Mouse (Mus musculus): Measurements from ENCODE around the gene Erlec1. TPM values are rescaled to one million over a fixed set of nuclear protein-coding genes. Genes with fewer than 3 reads are reported as not detected.
A peak's percentile ranks its signal among the peaks of the same experiment; 100 is the strongest.

Gene Erlec1
- total RNA-seq, 2 experiments from 2014 or later: 58.6 to 59.4 TPM

DNA sequence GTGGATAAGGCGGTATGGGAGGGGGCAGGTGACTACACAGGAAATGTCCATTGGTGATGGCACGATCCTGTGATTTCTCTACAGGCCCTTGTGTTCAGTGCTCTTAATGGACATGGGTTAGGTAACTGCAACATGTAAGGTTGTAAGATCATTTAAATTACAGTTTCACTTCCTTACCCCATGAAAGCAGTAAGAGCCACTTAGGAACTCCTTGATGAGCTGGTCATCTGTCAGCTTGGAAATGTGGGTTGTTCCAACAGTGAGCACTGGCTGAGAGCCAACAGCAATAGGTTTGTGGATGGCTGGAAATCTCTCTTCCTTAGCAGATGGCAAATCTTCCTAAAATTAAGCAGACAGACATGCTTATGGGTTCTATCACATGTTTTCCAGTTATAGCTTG lies 10.6 kb downstream of the Erlec1 start:
- no peak for DNase-seq (ENCODE audit: extremely low spot score in 1 of 2, low spot score in 2 of 2)
- intact Hi-C loops (cut with DNase I): no loop called here
- Histone ChIP-seq H3K27ac (no peak overlapping the region), H3K4me3 (no peak overlapping the region)
- TF ChIP-seq CTCF (IDR thresholded peaks at IDR 0.05): no peak

DNA sequence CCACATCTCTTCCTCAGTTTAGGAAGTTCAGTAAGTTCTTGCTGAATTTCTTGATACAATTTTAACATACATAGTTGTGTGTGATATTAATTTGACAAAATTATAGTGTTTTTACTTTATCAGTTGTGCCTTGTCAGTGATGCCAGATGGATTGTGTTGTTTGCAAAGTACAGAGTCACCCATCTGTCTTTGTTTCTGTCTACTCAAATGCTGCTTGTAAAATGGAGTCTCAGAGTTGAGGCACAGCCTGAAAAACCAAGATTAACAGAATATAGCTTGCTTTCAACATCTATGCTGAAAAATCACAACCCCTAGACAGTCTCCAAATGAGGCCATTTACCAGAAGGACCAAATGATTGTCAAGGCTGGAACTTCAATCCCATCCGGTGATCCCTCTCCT lies 25.6 kb downstream of the Erlec1 start:
- H3K27ac ChIP-seq: no peak overlapping the region
- DNase-seq (ENCODE audit: extremely low spot score in 1 of 2, low spot score in 2 of 2): no peak
- intact Hi-C loops (cut with DNase I): no loop called here
- no peak for TF ChIP-seq CTCF (IDR thresholded peaks at IDR 0.05)
- no peak overlapping the region for H3K4me3 ChIP-seq

DNA sequence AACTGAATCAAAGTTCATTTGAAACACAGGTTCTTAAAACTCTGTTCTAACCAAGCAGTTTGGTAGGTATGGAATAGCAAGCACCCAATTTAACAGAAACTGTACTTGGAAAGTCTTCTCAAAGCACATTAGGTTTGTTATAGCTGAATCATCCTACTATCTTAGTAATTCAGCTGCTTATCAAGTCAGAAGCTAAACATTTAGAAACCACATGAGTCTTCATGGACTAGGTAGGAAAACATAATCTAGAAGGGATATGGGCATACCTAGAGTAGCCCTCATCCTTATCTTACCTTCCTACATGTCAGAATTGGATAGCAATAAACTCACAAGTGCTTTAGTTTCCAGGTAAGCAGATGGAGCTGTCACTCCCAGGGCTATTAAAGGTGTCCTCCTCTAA lies 26.1 kb downstream of the Erlec1 start:
- DNase-seq (ENCODE audit: extremely low spot score in 1 of 2, low spot score in 2 of 2): no peak
- no peak for TF ChIP-seq CTCF (IDR thresholded peaks at IDR 0.05)
- Histone ChIP-seq H3K4me3 (no peak overlapping the region), H3K27ac (no peak overlapping the region)
- intact Hi-C loops (cut with DNase I): no loop called here

DNA sequence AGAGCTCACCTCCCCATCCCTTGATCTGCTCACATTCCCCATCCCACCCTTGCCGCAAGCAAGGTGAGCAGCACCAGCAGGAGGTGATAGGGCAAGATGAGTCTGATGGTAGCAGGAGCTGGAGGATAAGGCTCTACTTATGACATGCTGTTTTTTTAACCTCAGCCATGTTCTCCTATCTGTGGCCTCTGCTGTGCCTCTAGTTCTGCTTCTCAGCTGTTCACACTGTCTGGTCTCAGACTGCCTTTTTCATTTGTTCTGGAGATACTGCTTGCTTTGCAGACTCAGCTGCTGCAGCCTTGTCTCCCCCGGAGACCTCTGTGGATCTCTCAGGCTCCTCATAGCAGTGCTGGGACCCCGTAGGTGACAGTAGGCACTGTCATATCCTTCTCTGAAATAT lies 30.9 kb downstream of the Erlec1 start:
- Histone ChIP-seq H3K4me3 (no peak overlapping the region), H3K27ac (no peak overlapping the region)
- no peak for TF ChIP-seq CTCF (IDR thresholded peaks at IDR 0.05)
- intact Hi-C loops (cut with DNase I): no loop called here
- DNase-seq (ENCODE audit: extremely low spot score in 1 of 2, low spot score in 2 of 2): no peak

DNA sequence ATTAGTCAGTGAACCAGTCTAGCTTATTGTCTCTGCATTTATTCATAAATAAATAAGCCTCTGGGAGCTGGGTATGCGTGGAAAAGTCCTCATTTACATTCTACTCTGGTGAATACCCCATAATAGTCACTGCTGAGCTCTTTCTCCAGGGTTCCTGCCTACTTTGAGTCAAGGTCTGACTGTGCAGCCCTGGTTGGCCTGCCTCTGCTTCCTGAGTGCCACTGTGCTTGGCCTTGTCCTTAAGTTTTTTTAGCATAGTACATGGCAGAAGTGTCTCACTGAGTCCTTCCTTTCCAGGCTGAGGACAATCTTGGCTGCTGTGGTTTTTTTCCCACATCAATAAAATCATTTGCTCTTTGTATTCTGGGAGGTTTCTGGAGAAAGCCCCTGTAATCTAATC lies 33.5 kb downstream of the Erlec1 start:
- DNase-seq (ENCODE audit: extremely low spot score in 1 of 2, low spot score in 2 of 2): no peak
- no peak for TF ChIP-seq CTCF (IDR thresholded peaks at IDR 0.05)
- intact Hi-C loops (cut with DNase I): no loop called here
- Histone ChIP-seq H3K4me3 (no peak overlapping the region), H3K27ac (no peak overlapping the region)

DNA sequence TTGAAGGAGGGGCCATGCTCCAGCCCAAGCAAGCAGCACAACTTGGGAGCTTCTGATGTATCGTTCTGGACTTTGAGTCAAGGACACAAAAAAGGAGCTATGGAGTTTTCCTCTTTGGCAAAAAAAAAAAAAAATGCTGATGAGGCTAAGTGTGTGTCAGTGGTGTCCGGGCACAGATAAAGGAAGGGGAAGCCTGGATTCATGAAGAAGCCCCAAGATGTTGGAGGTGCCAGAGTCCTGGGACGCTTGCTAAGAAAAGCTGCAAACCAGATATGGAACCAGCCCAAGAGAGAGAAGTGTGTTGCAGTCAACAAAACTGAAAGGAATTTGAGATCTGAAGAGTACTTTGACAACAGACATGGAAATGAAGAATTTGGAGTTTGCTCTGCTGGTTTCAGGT lies 41.8 kb downstream of the Erlec1 start:
- no peak overlapping the region for H3K27ac ChIP-seq
- TF ChIP-seq CTCF (IDR thresholded peaks at IDR 0.05): no peak
- no peak overlapping the region for H3K4me3 ChIP-seq
- DNase-seq (ENCODE audit: extremely low spot score in 1 of 2, low spot score in 2 of 2): no peak
- intact Hi-C loops (cut with DNase I): loop anchor here (10.0 kb wide), 1 partner anchor 238 kb away; no protein-coding TSS in a partner anchor

DNA sequence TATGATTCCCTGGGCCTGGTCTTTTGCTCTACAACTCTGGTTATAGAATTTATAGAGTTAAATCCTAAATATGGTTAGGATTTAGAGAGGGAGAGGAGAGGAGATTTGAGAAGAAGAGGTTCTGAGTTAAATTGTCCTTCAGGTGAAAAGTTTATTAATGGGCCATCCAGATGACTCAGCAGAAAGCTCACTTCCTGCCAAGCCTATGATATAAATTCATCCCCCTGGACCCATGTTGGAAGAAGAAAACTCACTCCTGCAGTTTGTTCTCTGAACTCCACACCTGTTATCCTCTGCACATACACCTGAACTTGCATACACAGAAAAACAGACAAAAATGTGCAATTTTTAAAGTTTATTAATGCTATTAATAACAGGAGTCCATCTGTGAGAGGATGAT lies 54.8 kb downstream of the Erlec1 start:
- no peak for TF ChIP-seq CTCF (IDR thresholded peaks at IDR 0.05)
- DNase-seq (ENCODE audit: extremely low spot score in 1 of 2, low spot score in 2 of 2): no peak
- intact Hi-C loops (cut with DNase I): no loop called here
- Histone ChIP-seq H3K27ac (no peak overlapping the region), H3K4me3 (no peak overlapping the region)

DNA sequence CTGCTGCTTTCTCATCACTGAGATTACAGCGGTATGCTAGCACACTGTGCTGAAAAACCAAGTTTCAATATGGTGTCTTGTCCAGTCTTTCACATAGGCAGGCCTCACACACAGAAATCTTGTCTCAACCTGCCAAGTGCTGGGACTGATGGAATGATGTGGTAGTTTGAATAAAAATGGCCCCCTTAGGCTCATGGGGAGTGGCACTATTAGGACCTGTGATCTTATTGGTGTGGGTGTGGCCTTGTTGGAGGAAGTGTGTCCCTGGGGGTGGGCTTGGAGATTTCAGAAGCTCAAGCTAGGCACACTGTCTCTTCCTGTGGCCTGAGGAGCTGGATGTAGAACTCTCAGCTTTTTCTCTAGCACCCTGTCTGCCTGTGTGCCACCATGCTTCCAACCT lies 57.9 kb downstream of the Erlec1 start:
- no peak for TF ChIP-seq CTCF (IDR thresholded peaks at IDR 0.05)
- intact Hi-C loops (cut with DNase I): no loop called here
- DNase-seq (ENCODE audit: extremely low spot score in 1 of 2, low spot score in 2 of 2): no peak
- H3K27ac ChIP-seq: no peak overlapping the region
- H3K4me3 ChIP-seq: no peak overlapping the region

DNA sequence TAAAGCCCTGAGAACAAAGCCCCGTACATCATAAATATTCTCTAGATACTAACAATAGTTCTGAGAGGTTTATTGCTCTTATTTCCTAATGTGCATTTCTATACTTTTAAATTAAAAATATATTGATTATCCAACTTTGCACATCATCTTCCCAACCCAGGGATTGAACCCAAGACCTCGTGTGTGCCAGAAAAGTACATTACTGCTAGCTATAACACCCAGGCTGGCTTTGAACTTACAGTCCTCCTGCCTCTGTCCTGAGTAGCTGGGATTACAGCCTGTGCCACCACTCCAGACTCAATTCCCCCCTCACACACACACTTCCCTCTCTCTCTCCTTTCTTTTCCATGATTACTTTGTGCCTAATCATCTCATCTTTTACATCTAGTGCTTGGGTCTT lies 66.0 kb downstream of the Erlec1 start:
- TF ChIP-seq CTCF (IDR thresholded peaks at IDR 0.05): no peak
- intact Hi-C loops (cut with DNase I): no loop called here
- DNase-seq (ENCODE audit: extremely low spot score in 1 of 2, low spot score in 2 of 2): no peak
- H3K27ac ChIP-seq: no peak overlapping the region
- H3K4me3 ChIP-seq: no peak overlapping the region

DNA sequence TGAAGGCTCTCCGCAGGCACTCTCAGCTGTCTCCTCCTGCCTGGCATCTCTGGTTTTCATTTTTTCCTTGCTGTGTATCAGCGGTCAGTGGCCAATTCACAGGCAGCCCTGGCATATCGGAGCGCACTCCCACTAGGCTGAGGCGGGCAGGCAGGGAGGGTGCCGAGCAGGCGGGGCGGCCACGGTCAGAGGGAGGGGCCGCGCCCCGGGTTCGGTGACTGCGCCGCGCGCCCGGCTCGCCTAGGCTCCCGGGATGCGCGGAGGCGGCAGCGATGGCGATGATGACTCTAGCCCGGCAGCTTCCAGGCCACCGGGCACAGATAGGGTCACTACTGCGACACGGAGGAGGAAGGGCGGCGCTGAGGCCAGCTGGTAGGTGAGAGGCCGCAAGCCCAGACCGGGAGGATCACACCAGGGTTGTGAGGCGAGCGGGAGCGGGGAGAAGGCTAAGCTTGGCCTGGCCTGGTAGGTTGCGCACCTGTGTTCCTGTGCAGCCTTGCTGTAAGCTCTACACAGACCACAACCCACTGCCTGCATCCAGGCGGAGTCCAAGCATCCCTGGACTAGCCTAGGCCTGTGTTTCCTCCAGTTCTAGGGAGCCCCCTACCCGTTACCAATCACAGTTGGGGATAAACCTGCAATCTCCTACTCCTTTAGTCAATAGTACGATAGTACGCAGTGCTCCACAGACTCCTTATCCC lies 68.8 kb downstream of the Erlec1 start, which contains the start of the genes Gpr75 and Asb3:
Gene Gpr75, plus strand, starts transcription at position 188 of the 701 bp plus-strand sequence.
Gene Asb3, plus strand, starts transcription at position 246 of the 701 bp plus-strand sequence.
- intact Hi-C loops (cut with DNase I): no loop called here
- Histone ChIP-seq H3K4me3 (peak within 1 kb of the TSS; percentile 89), H3K27ac (peak within 1 kb of the TSS; percentile 97)
- no peak for TF ChIP-seq CTCF (IDR thresholded peaks at IDR 0.05)
- peak; percentile 71 to 79 for DNase-seq (ENCODE audit: extremely low spot score in 1 of 2, low spot score in 2 of 2)

Other genes with a start within 250 kb of the Erlec1 start
- gene Psme4, start 182.6 kb downstream of the Erlec1 start, total RNA-seq (2021): 10 to 100 TPM; 49.9 to 54.1 TPM
- 10 to 100 TPM; 10.5 to 12.2 TPM for gene Gpr75, start 69.0 kb downstream of the Erlec1 start, total RNA-seq (2021)
- gene Asb3, start 68.9 kb downstream of the Erlec1 start, total RNA-seq (2021): 10 to 100 TPM; 18.7 to 19.4 TPM
- 10 to 100 TPM; 14.6 to 15.4 TPM for gene Chac2, start 32.0 kb upstream of the Erlec1 start, total RNA-seq (2021)
- gene Gm17332, start 228.1 kb upstream of the Erlec1 start, total RNA-seq (2021): not detected